Mouse (Mus musculus) forebrain, embryonic 12.5 days (tissue): ENCODE results near the gene Vps26a. TPM values are rescaled to one million over a fixed set of nuclear protein-coding genes. Genes with fewer than 3 reads are reported as not detected.

ENCODE experiments used
- polyA plus RNA-seq: library from polyadenylated mRNA; unstranded; fragments of >200 nt; fragmentation: Nextera tagmentation; extraction: Ambion mirVana; gene quantifications from 2 replicates; pipeline ENCODE4 v1.2.1, GENCODE M21; 2016

Vps26a gene
- polyA plus RNA-seq, 1 experiment from 2014 or later: 89.7 TPM

Other genes with a start within 250 kb of the Vps26a start
- not detected in 2 replicates for gene Tacr2, start 234.4 kb downstream of the Vps26a start, polyA plus RNA-seq
- gene Hk1, start 106.9 kb downstream of the Vps26a start, polyA plus RNA-seq: 38.5 and 43.3 TPM in 2 replicates
- 0.11 and 0.28 TPM in 2 replicates for gene Hkdc1, start 64.3 kb downstream of the Vps26a start, polyA plus RNA-seq
- 0.65 and 0.88 TPM in 2 replicates for gene 4930507D05Rik, start 37.3 kb downstream of the Vps26a start, polyA plus RNA-seq
- gene Supv3l1, start 37.1 kb downstream of the Vps26a start, polyA plus RNA-seq: 26.4 and 28.9 TPM in 2 replicates
- gene Srgn, start 40.6 kb upstream of the Vps26a start, polyA plus RNA-seq: 3.2 and 3.8 TPM in 2 replicates
- 61.1 and 61.4 TPM in 2 replicates for gene Kif1bp, start 91.7 kb upstream of the Vps26a start, polyA plus RNA-seq
- gene Ddx21, start 115.5 kb upstream of the Vps26a start, polyA plus RNA-seq: 32.6 and 33.3 TPM in 2 replicates
- 130 and 136 TPM in 2 replicates for gene Ddx50, start 164.4 kb upstream of the Vps26a start, polyA plus RNA-seq
- gene Stox1, start 239.3 kb upstream of the Vps26a start, polyA plus RNA-seq: 3.9 and 5.0 TPM in 2 replicates